Mouse (Mus musculus) lung, postnatal 0 days (tissue): ENCODE measurements around the gene Pipox. TPM values are rescaled to one million over a fixed set of nuclear protein-coding genes. Genes with fewer than 3 reads are reported as not detected.

Source experiments
- ATAC-seq: fragments of 200-750 bp; cut with Nextera tagmentation; 2 replicates; pipeline ENCODE4 v1.8.0; 2017; ENCODE audit warnings: moderate library complexity
- DNase-seq: peaks from one replicate; pipeline ENCODE4 v3.0.0-alpha.2; 2016; ENCODE audit warnings: low spot score
- H3K27ac ChIP-seq: fragments of 300-500 bp; sonication (generic); 2 replicates; pipeline ENCODE4 v1.5.1; 2014; ENCODE audit warnings: antibody characterized with exemption, mild to moderate bottlenecking, low read length, mixed read lengths
- H3K27me3 ChIP-seq: fragments of 300-500 bp; sonication (generic); replicated peaks from 2 replicates; pipeline ENCODE4 v1.6.1; 2014; ENCODE audit warnings: low read length, mixed read lengths; ENCODE audit not compliant: insufficient read depth
- H3K36me3 ChIP-seq: fragments of 300-500 bp; sonication (generic); 2 replicates; pipeline ENCODE4 v1.6.1; 2014; ENCODE audit warnings: low read length, mixed read lengths; ENCODE audit not compliant: insufficient read depth
- H3K4me1 ChIP-seq: fragments of 300-500 bp; sonication (generic); 2 replicates; pipeline ENCODE4 v1.6.1; 2014; ENCODE audit warnings: antibody characterized with exemption, low read depth, low read length, mixed read lengths; ENCODE audit not compliant: insufficient read depth
- H3K4me2 ChIP-seq: fragments of 300-500 bp; sonication (generic); replicated peaks from 2 replicates; pipeline ENCODE4 v1.6.1; 2014; ENCODE audit warnings: low read depth, mild to moderate bottlenecking, low read length, moderate library complexity, mixed read lengths
- H3K4me3 ChIP-seq: fragments of 300-500 bp; sonication (generic); 2 replicates; pipeline ENCODE4 v1.5.1; 2014; ENCODE audit warnings: low read depth, low read length
- H3K9ac ChIP-seq: fragments of 300-500 bp; sonication (generic); replicated peaks from 2 replicates; pipeline ENCODE4 v1.6.1; 2014; ENCODE audit warnings: low read depth, mild to moderate bottlenecking
- H3K9me3 ChIP-seq: fragments of 300-500 bp; sonication (generic); 2 replicates; pipeline ENCODE4 v1.6.1; 2016; ENCODE audit warnings: low read length, mixed read lengths
- CTCF ChIP-seq: IDR thresholded peaks from 2 replicates; pipeline ENCODE4 v1.5.1; 2016; ENCODE audit warnings: antibody characterized with exemption, mild to moderate bottlenecking
- EP300 ChIP-seq: IDR thresholded peaks from 2 replicates; pipeline ENCODE4 v1.6.1; 2016; ENCODE audit warnings: antibody characterized with exemption, mild to moderate bottlenecking, control low read depth
- WGBS: fragments of 180-500 bp; shearing (Covaris S2); extraction: QIAGEN DNeasy Blood & Tissue Kit; methylation state at CpG from one replicate; pipeline ENCODE4 v1.1.7; 2014; 5-methylcytosine and 5-hydroxymethylcytosine counted together
- polyA plus RNA-seq: library from polyadenylated mRNA; unstranded; fragments of >200 nt; fragmentation: Nextera tagmentation; extraction: Ambion mirVana; gene quantifications from 2 replicates; pipeline ENCODE4 v1.2.1, GENCODE M21; 2015

Gene Pipox
- polyA plus RNA-seq, 1 experiment from 2014 or later: 0.23 TPM

GRCm38 (mm10) chr11:77888846-77889245 lies 5.0 kb downstream of the Pipox start:
- Histone ChIP-seq H3K4me1 (peaks cover 4% of the 10 kb centered on the region; the same call in 1 of the 2 replicates), H3K36me3 (no peaks in the 10 kb centered on the region), H3K27ac (no peak overlapping the region), H3K4me2 (no peak overlapping the region), H3K27me3 (no peaks in the 10 kb centered on the region), H3K4me3 (no peak overlapping the region), H3K9me3 (no peaks in the 10 kb centered on the region), H3K9ac (no peak overlapping the region)
- ATAC-seq: no peak
- WGBS: 82% methylated on average over 5 of the region's 5 CpGs
- no peak for DNase-seq
- no peak for TF ChIP-seq CTCF
- TF ChIP-seq EP300: no peak

- H3K27ac ChIP-seq: no peak overlapping the region
- H3K4me1 ChIP-seq: no peaks in the 10 kb centered on the region
- H3K4me2 ChIP-seq: no peak overlapping the region
Measured at GRCm38 (mm10) chr11:77887373-77887960, 6.4 kb downstream of the Pipox start.

GRCm38 (mm10) chr11:77885246-77885575 lies 8.7 kb downstream of the Pipox start:
- DNase-seq (no peak), ATAC-seq (no peak)
- no peaks in the 10 kb centered on the region for H3K27me3 ChIP-seq
- no peak for TF ChIP-seq CTCF
- no peak for TF ChIP-seq EP300
- no peaks in the 10 kb centered on the region for H3K4me1 ChIP-seq
- no peaks in the 10 kb centered on the region for H3K36me3 ChIP-seq
- H3K9me3 ChIP-seq: no peaks in the 10 kb centered on the region
- H3K9ac ChIP-seq: no peak overlapping the region
- H3K4me3 ChIP-seq: no peak overlapping the region
- WGBS: 59% methylated on average over 8 of the region's 8 CpGs
- H3K27ac ChIP-seq: no peak overlapping the region
- H3K4me2 ChIP-seq: no peak overlapping the region

More at GRCm38 (mm10) chr11:77887373-77887960, 6.4 kb downstream of the Pipox start:
- Histone ChIP-seq H3K27me3 (no peaks in the 10 kb centered on the region), H3K9me3 (no peaks in the 10 kb centered on the region), H3K9ac (no peak overlapping the region), H3K36me3 (no peaks in the 10 kb centered on the region), H3K4me3 (no peak overlapping the region)
- ATAC-seq (no peak), DNase-seq (no peak)
- TF ChIP-seq EP300 (no peak), CTCF (no peak)
- WGBS: 44% methylated on average over 17 of the region's 17 CpGs

- Histone ChIP-seq H3K4me2 (no peak overlapping the region), H3K9ac (no peak overlapping the region), H3K36me3 (no peaks in the 10 kb centered on the region), H3K27ac (no peak overlapping the region), H3K4me1 (no peaks in the 10 kb centered on the region), H3K4me3 (no peak overlapping the region), H3K27me3 (no peaks in the 10 kb centered on the region), H3K9me3 (no peaks in the 10 kb centered on the region)
- TF ChIP-seq CTCF (no peak), EP300 (no peak)
- WGBS: 48% methylated on average over 10 of the region's 10 CpGs
- DNase-seq (no peak), ATAC-seq (no peak)
Measured at GRCm38 (mm10) chr11:77884524-77885245, 9.2 kb downstream of the Pipox start.

- Histone ChIP-seq H3K4me2 (no peak overlapping the region), H3K9me3 (no peaks in the 10 kb centered on the region), H3K4me3 (no peak overlapping the region), H3K4me1 (no peaks in the 10 kb centered on the region), H3K9ac (no peak overlapping the region), H3K27me3 (no peaks in the 10 kb centered on the region), H3K36me3 (no peaks in the 10 kb centered on the region), H3K27ac (no peak overlapping the region)
- DNase-seq (no peak), ATAC-seq (no peak)
- no peak for TF ChIP-seq EP300
- no peak for TF ChIP-seq CTCF
- 51% methylated on average over 11 of the region's 11 CpGs for WGBS
Measured at GRCm38 (mm10) chr11:77876760-77877148, 17.1 kb downstream of the Pipox start.

- Histone ChIP-seq H3K27me3 (no peaks in the 10 kb centered on the region), H3K4me1 (no peaks in the 10 kb centered on the region), H3K4me2 (no peak overlapping the region), H3K4me3 (no peak overlapping the region), H3K27ac (no peak overlapping the region), H3K9me3 (no peaks in the 10 kb centered on the region), H3K9ac (no peak overlapping the region), H3K36me3 (no peaks in the 10 kb centered on the region)
- DNase-seq (no peak), ATAC-seq (no peak)
- 55% methylated on average over 26 of the region's 26 CpGs for WGBS
- TF ChIP-seq CTCF (no peak), EP300 (no peak)
Measured at GRCm38 (mm10) chr11:77875847-77876759, 17.8 kb downstream of the Pipox start.
